Mouse (Mus musculus) C2C12 (cell line): ENCODE results near the gene Rilp. TPM values are rescaled to one million over a fixed set of nuclear protein-coding genes. Genes with fewer than 3 reads are reported as not detected.

Experiments
- H3K27me3 ChIP-seq: one replicate; pipeline ENCODE4 v1.6.1; 2011; ENCODE audit not compliant: control insufficient read depth, insufficient read depth, insufficient read length
- H3K36me3 ChIP-seq: one replicate; pipeline ENCODE4 v1.6.1; 2011; ENCODE audit not compliant: control insufficient read depth, insufficient read depth
- H3K4me3 ChIP-seq: one replicate; pipeline ENCODE4 v1.5.1; 2011; ENCODE audit warnings: mild to moderate bottlenecking, control low read depth; ENCODE audit not compliant: poor library complexity, insufficient read depth, severe bottlenecking
- H3K79me2 ChIP-seq: one replicate; pipeline ENCODE4 v1.6.1; 2011; ENCODE audit not compliant: control insufficient read depth, insufficient read depth
- H3K79me3 ChIP-seq: one replicate; pipeline ENCODE4 v1.6.1; 2011; ENCODE audit warnings: low read depth, control low read depth
- H3ac ChIP-seq: one replicate; pipeline ENCODE3; 2011; ENCODE audit warnings: low read depth; ENCODE audit not compliant: control insufficient read depth, insufficient read length
- CEBPB ChIP-seq: IDR thresholded peaks from one replicate; pipeline ENCODE4 v1.6.1; 2011; ENCODE audit warnings: low read depth, mild to moderate bottlenecking, control low read depth, moderate library complexity
- CTCF ChIP-seq: IDR thresholded peaks from one replicate; pipeline ENCODE4 v1.5.1; 2011; ENCODE audit not compliant: control insufficient read depth, insufficient read depth, insufficient read length
- FOSL1 ChIP-seq: IDR thresholded peaks from one replicate; pipeline ENCODE4 v1.8.0; 2011; ENCODE audit warnings: mild to moderate bottlenecking, low read length; ENCODE audit not compliant: poor library complexity, insufficient read depth, severe bottlenecking
- MAX ChIP-seq: IDR thresholded peaks from one replicate; pipeline ENCODE4 v1.6.1; 2011; ENCODE audit warnings: mild to moderate bottlenecking, control low read depth
- MYOD1 ChIP-seq: IDR thresholded peaks from one replicate; pipeline ENCODE4 v1.6.1; 2011; ENCODE audit warnings: low read depth; ENCODE audit not compliant: control insufficient read depth, insufficient read length
- MYOG ChIP-seq: IDR thresholded peaks from one replicate; pipeline ENCODE4 v1.6.1; 2011; ENCODE audit not compliant: control insufficient read depth, insufficient read length; ENCODE audit errors: extremely low read depth
- USF1 ChIP-seq: IDR thresholded peaks from one replicate; pipeline ENCODE4 v1.6.1; 2011; ENCODE audit warnings: low read depth, mild to moderate bottlenecking, control low read depth, moderate library complexity
- polyA plus RNA-seq: library from polyadenylated mRNA; unstranded; fragments of >200 nt; fragmentation: generic; extraction: Trizol; gene quantifications from one replicate; pipeline ENCODE4 v1.2.1, GENCODE M21; 2012; ENCODE audit warnings: missing spikeins

Gene Rilp
- polyA plus RNA-seq, 1 experiment, result 3.2 TPM

- Histone ChIP-seq H3K79me3 (no peaks in the 10 kb centered on the region), H3ac (no peak overlapping the region), H3K36me3 (peaks cover 77% of the 10 kb centered on the region), H3K4me3 (no peak overlapping the region), H3K27me3 (no peaks in the 10 kb centered on the region), H3K79me2 (no peaks in the 10 kb centered on the region)
- TF ChIP-seq USF1, result no peak
Measured at GRCm38 (mm10) chr11:75508162-75508561, 1.7 kb upstream of the Rilp start.

- H3ac ChIP-seq, result no peak overlapping the region
- H3K36me3 ChIP-seq, result peaks cover 69% of the 10 kb centered on the region
- no peaks in the 10 kb centered on the region for H3K27me3 ChIP-seq
- H3K4me3 ChIP-seq, result no peak overlapping the region
- H3K79me2 ChIP-seq, result no peaks in the 10 kb centered on the region
- no peaks in the 10 kb centered on the region for H3K79me3 ChIP-seq
- TF ChIP-seq MAX, result no peak
- TF ChIP-seq MYOG, result no peak
- TF ChIP-seq CEBPB, result no peak
- TF ChIP-seq CTCF, result no peak
- TF ChIP-seq USF1, result no peak
- peak; percentile 77 for TF ChIP-seq MYOD1
- peak; percentile 33 for TF ChIP-seq FOSL1
Measured at GRCm38 (mm10) chr11:75508904-75509303, 990 bp upstream of the Rilp start.

GRCm38 (mm10) chr11:75510627-75510993, 716 bp downstream of the Rilp start:
- Histone ChIP-seq H3K27me3 (no peaks in the 10 kb centered on the region), H3K4me3 (no peak overlapping the region), H3K36me3 (peaks cover 52% of the 10 kb centered on the region), H3K79me3 (no peaks in the 10 kb centered on the region), H3K79me2 (no peaks in the 10 kb centered on the region), H3ac (peak overlapping the region; percentile 13)
- TF ChIP-seq MAX (no peak), CTCF (peak; percentile 94)

- no peaks in the 10 kb centered on the region for H3K79me2 ChIP-seq
- H3K4me3 ChIP-seq, result no peak overlapping the region
- no peak for TF ChIP-seq USF1
- TF ChIP-seq CTCF, result no peak
- TF ChIP-seq MYOG, result no peak
- no peak for TF ChIP-seq MYOD1
- TF ChIP-seq CEBPB, result no peak
- H3K27me3 ChIP-seq, result no peaks in the 10 kb centered on the region
- peaks cover 46% of the 10 kb centered on the region for H3K36me3 ChIP-seq
- H3ac ChIP-seq, result no peak overlapping the region
- no peaks in the 10 kb centered on the region for H3K79me3 ChIP-seq
Measured at GRCm38 (mm10) chr11:75511213-75511612, 1.3 kb downstream of the Rilp start.

- Histone ChIP-seq H3K79me2 (no peaks in the 10 kb centered on the region), H3K79me3 (no peaks in the 10 kb centered on the region), H3K36me3 (peaks cover 34% of the 10 kb centered on the region), H3ac (no peak overlapping the region), H3K4me3 (no peak overlapping the region), H3K27me3 (no peaks in the 10 kb centered on the region)
- no peak for TF ChIP-seq MYOG
- TF ChIP-seq CEBPB, result no peak
- TF ChIP-seq USF1, result no peak
- TF ChIP-seq FOSL1, result no peak
- no peak for TF ChIP-seq MAX
Measured at GRCm38 (mm10) chr11:75512301-75513018, 2.6 kb downstream of the Rilp start.

- Histone ChIP-seq H3K79me3 (no peaks in the 10 kb centered on the region), H3K36me3 (peaks cover 25% of the 10 kb centered on the region), H3K4me3 (no peak within 1 kb of the TSS), H3K27me3 (no peaks in the 10 kb centered on the region), H3K79me2 (no peaks in the 10 kb centered on the region), H3ac (no peak within 1 kb of the TSS)
- no peak for TF ChIP-seq MAX
- no peak for TF ChIP-seq CTCF
- TF ChIP-seq FOSL1, result no peak
- TF ChIP-seq CEBPB, result no peak
- TF ChIP-seq MYOD1, result no peak
- TF ChIP-seq USF1, result no peak
- TF ChIP-seq MYOG, result no peak
Measured at GRCm38 (mm10) chr11:75513336-75513735, 3.4 kb downstream of the Rilp start, which contains the start of gene Scarf1. Gene Scarf1, plus strand, starts transcription at chr11:75513540.
